Mouse (Mus musculus) adrenal gland, adult 8-10 months (tissue): ENCODE data around the gene Lipc. TPM values are rescaled to one million over a fixed set of nuclear protein-coding genes. Genes with fewer than 3 reads are reported as not detected.

Experiments used
- DNase-seq: peaks from one replicate; pipeline ENCODE4 v3.0.0; 2022
- microRNA-seq, 2 experiments: library from miRNA; unstranded; fragments of <30 nt; microRNA quantifications; one replicate each; pipeline ENCODE4 v1.2.0; 2022
- total RNA-seq, 4 experiments: library from RNA; stranded (reverse); gene quantifications; 2 replicates each; pipeline ENCODE4 v1.2.4; 2022

Lipc gene
- total RNA-seq, 4 experiments from 2014 or later, result 0.13 TPM; not detected in 3

DNA sequence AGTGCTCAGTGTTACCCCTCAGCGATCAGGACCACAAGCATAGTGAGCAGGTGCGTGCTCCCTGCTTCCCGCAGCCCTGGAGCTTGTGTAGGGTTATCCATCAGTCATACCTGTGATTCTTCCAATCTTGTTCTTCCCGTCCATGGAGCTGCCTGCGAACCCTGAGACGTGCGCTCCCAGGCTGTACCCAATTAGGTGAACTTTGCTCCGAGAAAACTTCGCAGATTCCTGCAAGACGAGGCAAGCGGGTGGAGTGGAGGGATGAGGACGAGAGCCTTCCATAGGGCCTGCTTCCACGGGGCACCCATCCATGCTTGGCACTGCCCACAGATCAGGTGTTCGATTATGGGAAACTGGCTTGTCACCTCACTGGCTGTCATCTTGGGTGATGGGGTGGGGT lies 133.3 kb downstream of the Lipc start:
- no peak for DNase-seq

GRCm38 (mm10) chr9:70817396-70817795 lies 134.6 kb downstream of the Lipc start:
- no peak for DNase-seq

DNA sequence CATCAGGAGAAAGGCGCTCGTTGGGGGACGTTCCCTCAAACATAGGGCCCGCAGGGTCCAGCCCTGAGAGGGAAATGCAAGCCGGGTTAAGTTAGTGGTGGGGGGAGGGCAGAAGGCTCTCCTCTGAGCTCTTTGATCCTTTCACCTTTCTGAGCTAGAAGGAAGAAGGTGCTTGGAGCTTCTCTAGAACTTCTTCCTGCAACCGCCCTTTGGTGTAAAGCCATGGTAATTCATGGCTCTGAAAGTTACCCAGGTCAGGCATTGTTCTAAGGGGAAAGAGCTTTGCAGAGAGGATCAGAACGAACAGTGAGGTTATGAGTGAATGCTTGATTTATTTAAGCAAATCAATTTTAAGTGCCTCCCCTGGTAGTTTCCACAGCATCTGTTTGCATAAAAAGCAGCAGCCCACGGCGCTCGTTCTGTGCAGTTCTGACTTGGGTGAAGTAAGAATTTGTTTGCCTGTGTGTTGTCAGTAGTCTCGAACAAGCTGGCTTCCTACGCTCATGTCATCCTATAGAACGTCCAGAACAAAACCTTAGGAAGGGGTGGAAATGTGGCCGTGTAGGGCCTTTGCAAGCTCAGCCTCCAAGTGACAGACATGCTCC lies 135.2 kb downstream of the Lipc start:
- DNase-seq, result no peak

- no peak for DNase-seq
Observed at GRCm38 (mm10) chr9:70812551-70812950, 139.5 kb downstream of the Lipc start.

DNA sequence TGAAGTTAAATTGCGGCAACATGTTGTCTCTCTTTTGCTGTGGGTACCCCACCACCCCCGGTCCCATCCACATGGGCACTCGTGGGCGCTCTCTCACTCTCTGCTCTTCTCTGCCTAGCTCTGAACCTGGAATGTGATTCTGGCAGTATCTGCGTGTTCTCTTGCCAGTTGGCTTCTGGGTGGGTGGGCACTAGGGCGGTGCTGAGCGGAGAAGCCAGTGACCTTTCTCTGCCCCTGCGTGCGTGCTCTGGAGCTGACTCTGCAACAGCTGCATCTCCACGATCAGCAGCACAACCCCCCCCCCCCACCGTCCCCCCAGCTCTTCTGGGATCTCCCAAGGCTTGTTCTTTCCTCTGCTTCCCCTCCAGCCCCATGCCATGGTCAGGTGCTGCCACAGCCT lies 144.3 kb downstream of the Lipc start:
- DNase-seq, result no peak

- no peak for DNase-seq
Observed at GRCm38 (mm10) chr9:70806069-70806468, 146.0 kb downstream of the Lipc start.

- DNase-seq, result no peak
Observed at GRCm38 (mm10) chr9:70802816-70803215, 149.2 kb downstream of the Lipc start.

GRCm38 (mm10) chr9:70801761-70802160 lies 150.3 kb downstream of the Lipc start:
- DNase-seq, result no peak

DNA sequence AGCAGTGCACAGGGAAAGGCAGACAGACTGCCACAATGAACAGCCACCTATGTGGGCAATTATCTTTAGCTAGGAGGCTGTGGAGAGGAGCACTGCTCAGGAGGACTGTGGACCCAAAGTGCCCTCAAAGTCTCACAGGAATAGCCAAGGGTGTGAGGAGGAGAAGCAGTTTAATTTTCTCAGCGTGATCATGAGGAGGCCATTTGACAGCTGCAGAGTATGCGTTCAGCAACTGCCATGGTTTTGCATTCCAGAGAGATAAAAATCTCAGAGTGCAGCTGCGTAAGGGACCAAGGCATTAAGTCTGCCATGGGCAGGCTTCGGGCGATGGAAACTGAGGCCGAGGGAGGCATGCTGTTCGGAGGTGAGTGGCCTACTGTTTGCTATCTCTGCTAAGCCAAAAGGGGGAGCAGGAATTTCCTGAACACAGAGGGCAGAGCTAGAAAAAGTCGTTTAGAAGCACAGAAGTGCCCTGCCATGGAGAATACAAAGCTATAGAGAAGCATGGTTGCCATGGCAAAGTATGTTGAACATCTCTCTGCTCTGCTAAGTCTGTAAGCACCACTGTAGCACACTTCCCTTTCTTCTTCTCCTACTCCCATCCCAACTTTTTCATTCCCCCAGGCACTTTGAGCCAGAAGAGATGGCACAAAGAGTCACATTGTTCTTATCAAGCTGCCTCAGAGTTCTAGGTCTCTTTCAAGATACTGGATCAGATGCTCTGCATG lies 151.3 kb downstream of the Lipc start:
- no peak for DNase-seq

GRCm38 (mm10) chr9:70795439-70795757 lies 156.6 kb downstream of the Lipc start:
- no peak for DNase-seq

DNA sequence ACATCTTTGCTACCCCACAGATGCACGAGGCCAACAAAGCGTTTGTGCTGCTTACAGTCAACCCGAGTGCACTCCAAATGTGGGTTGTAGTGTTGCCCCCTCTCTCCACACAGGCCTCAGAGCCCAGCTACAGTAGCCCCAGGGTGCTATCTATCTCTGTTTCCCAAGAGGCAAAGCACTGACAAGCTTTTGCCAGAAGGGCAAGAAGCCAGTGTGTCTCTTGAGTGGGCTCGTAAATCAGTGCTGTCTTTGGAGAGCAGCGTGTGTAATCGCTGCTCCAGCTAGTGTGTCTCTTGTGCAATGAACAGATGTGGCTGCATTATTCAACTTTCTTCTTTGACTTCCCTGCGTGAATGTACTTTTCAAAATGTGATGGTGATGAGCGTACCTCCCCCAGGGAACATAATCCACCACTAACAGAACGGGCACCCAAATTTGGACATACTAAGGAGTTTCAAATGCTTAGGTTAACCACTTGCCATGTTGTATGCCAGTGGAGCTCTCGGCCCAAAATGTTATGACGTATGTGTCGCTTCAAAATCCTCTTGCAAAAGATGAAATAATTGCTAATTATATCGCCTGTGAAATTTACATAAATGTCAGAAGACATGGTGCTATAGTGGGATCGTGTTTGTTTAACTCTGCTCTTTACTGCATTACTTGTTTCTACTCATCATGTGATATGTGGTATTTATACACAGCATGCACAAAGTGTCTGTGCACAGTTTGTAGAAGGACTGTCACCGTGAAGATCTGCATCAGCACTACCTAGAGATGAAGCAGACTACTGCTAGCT lies 157.2 kb downstream of the Lipc start:
- peak; percentile 55 for DNase-seq

GRCm38 (mm10) chr9:70790621-70791020 lies 161.4 kb downstream of the Lipc start:
- no peak for DNase-seq

- no peak for DNase-seq
Observed at GRCm38 (mm10) chr9:70788705-70789104, 163.3 kb downstream of the Lipc start.

DNA sequence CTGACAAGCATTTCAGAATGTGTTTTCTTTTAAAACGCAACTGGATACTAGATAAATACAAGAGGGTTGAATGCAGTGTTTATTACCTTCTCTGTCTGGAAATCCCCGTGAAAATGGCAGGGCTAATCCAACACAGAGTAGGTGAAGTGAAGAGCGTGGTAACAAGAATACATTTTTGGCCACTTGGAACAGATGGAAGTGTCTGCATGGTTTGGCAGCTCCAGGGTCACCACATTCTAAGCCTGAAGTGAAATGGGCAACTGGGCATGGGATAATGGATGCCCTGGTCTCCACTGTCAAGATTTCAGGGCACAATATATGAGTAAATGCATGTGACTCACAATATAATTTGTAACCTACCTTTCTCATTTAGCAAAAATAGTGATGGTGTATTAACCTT lies 169.8 kb downstream of the Lipc start:
- DNase-seq, result no peak

DNA sequence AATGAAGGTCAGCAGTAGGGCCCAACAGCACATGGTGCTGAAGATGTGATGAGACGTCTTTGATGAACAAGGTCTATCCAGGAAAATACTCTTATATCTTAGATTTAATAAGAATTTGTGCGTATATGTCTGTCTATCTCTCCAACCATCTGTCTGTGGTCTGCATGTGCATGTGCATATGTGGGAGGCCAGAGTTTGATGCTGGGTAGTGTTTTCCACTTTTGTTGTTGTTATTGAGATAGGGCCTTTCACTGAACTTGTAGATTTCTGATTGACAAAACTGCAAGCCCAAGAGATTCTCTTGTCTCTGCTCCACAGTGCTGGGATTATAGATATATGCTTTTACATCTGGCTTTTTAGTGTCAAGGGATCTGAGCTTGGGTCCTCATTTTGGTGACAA lies 176.5 kb downstream of the Lipc start:
- DNase-seq, result no peak

DNA sequence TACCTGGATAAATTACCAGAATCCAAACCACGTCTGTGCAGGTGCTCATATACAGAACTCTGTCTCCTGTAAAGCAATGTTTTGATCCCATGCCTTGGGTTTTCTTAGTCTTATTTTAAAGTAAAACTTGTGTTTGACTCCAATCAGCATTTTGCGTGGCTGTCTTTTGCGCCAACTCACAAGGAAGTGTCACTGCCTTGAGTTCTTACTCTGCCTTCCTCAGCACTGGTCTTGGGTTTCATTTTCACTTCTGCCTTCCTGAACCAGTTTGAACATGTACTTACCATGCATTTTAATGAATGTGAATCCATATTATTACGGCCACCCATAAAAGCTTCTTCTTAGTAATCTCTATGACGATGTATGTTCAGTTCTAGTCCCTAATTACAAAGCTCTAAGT lies 191.1 kb downstream of the Lipc start:
- DNase-seq, result no peak

DNA sequence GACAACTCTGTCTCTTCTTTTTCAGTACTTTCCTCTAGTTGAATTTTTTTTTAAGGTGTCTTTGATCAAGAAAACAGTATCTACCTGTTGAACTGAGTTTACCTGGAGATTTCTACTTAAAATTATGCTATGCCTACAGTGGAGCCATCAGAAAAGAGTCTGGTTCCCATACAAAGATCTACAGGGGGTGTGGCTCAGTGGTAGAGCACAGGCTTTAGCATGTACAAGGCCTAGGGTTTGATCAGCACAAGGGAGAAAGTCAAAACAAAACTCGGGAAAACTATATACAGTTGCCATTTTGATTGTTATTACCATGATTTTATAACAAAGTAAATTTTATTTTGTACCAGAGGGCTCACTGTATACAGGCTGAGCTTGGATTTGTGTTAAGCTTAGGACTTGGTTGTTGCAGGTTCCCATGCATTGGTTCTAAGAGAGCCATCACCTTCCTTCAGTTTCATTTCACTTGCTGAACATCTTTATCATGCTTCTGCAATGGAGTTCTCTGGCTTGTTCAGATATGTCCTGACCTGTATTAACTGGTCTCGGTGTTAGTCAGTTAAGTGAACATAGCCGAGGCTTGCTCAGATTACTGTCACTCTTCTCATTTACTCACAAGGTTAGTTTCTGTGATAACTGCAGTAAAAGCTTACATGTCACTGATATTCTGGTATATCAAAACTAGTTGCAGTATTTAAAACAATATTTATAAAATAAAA lies 200.4 kb downstream of the Lipc start:
- DNase-seq, result no peak

Small RNAs within 50 kb of the gene (microRNA-seq; reads per million reads assigned to microRNA genes)
- 0 reads per million in 2 experiments for gene Gm25149

Other genes with a start within 250 kb of the Lipc start
- 1 to 10 TPM in 1 of 4 experiments, under 1 TPM in 2, not detected in 1; 0.35 to 1.2 (median 0.74) TPM for gene Aqp9, start 216.5 kb upstream of the Lipc start, total RNA-seq